Mouse (Mus musculus) layer of hippocampus, postnatal 14 days (tissue): ENCODE measurements at regions not wholly inside any gene's neighbourhood (a gene's known extent, or its start where the extent isn't known, plus 50 kb on each side); places are given as distances from the start of the nearest gene placed in this dataset.

Experiments
- DNase-seq, 2 experiments: peaks; one replicate each; pipeline ENCODE4 v3.0.0; 2021 to 2022; ENCODE audit warnings: low spot score in 2 of 2, mixed read lengths in 1 of 2

GRCm38 (mm10) chr9:118323796-118324195 lies 154.2 kb upstream of the Eomes start:
- no peak for DNase-seq

DNA sequence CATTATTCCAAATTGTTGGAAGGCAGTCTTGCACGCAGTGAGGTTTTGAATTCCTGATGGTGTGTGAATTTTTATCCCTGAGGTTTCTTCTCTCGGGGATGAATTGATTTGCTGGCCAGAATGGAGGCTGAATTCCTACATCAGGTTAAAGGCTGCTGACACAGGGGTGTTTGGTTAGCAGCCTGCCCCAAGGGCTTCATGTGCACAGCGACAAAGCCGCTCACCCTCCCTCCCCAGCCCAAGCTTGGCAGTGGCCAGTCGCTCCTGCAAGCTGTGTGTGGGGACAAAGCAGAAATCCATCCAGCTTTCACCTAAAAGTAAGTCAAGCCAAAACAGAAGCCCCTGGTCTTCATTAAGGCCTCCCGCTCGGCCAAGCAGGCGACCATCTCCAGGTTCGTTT lies 151.4 kb upstream of the Eomes start:
- DNase-seq, result no peak

DNA sequence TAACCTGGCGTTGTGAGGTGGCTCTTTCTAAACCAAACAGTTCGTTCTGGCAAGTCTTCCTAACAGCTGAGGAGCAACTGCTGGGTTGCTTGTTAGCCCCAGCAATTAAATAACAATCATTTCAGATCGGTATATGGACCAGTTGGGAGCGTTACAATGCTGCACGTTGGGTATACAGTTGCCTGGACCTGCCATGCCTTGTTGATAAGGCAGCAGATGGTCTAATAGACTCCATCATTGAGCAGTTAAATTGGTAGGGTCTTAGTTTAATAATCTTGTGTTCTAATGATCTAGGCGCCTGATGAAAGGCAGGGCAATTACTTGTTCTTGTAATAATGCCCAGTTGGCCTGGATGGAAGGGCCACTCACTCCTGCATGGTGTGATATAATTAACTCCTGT lies 150.1 kb upstream of the Eomes start:
- DNase-seq, result no peak

- DNase-seq, result no peak
Observed at GRCm38 (mm10) chr9:118341401-118341800, 136.6 kb upstream of the Eomes start.

DNA sequence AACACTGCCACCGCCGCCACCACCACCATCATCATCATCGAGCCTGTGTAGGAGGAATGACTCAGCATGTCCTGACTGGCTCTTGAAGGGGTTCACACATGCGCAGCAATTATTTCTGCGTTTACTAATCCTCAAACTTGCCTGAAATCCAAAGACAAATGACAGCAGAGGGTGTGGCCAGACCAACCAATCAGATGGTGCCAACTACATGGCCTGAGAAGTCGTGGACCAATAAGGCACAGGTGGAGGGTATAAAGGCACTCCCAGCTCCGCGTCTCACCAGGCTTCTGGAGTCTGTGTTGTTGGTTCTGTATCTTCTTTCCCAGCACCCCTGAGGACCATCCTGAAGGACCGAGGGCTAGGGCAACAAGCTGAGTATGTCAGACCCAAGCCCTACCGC lies 123.1 kb upstream of the Eomes start:
- DNase-seq, result no peak

GRCm38 (mm10) chr9:118357406-118357805 lies 120.6 kb upstream of the Eomes start:
- no peak for DNase-seq

- no peak for DNase-seq
Observed at GRCm38 (mm10) chr9:118363929-118364328, 114.1 kb upstream of the Eomes start.

GRCm38 (mm10) chr9:118365431-118365830 lies 112.6 kb upstream of the Eomes start:
- no peak for DNase-seq

DNA sequence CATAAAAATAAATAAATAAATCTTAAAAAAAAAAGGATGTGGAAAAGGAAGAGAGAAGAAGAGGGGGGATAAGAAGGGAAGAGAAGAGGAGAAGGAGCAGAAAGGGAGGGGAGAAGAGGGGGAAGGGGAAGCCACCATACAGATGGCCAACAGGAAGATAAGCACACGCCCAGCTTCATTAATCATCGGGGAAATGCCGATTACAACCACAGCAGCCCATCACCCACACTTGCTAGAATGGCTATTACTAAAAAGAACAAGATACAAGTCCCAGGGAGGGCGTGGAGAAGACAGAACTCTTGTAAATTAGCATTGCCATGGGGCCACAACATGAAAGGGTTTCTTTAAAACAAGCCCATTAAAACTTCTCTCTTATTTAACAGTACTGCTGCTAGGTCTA lies 110.7 kb upstream of the Eomes start:
- no peak for DNase-seq

- no peak for DNase-seq
Observed at GRCm38 (mm10) chr9:118370581-118370980, 107.4 kb upstream of the Eomes start.

DNA sequence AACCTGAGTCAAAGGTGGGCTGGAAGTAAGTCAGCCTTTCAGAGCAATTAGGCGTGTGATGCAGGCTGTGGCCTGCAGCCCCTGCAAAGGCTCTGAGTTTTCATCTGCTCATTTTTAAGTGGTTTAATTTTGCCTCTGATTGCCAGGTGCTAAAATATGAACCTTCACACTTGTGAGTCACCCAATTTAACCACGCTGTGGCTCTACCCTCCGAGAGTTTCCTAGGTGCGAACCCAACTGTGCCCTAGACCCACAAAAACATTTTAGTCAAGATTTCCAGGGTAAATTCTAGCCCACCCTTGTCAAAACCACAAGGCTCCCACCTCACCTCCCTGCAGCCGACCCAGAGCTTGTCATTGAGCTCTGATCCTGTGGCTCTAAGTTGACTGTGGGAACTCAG lies 103.3 kb upstream of the Eomes start:
- DNase-seq, result no peak

GRCm38 (mm10) chr9:118379055-118379454 lies 99.0 kb upstream of the Eomes start:
- DNase-seq, result peak; percentile 1 to 4

GRCm38 (mm10) chr9:118382532-118382931 lies 95.5 kb upstream of the Eomes start:
- no peak for DNase-seq

DNA sequence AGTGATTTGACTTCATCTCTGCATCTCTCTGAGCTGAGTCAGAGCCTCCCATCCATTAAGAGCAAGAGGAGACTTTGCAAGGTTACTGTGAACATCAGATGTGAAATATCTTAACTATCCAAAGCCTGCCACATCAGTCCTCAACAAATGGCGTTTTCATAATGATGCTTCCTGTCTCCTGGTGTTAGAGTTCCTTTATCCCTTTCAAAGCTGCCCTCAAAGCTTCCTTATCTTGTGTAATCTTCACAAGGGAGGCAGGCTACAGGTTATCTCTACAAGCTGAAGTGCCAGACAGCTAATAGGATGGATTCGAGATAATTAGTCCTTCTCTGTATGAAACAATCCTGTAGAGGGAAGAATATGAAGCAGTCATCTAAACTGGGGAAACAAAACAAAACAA lies 93.4 kb upstream of the Eomes start:
- DNase-seq, result no peak

DNA sequence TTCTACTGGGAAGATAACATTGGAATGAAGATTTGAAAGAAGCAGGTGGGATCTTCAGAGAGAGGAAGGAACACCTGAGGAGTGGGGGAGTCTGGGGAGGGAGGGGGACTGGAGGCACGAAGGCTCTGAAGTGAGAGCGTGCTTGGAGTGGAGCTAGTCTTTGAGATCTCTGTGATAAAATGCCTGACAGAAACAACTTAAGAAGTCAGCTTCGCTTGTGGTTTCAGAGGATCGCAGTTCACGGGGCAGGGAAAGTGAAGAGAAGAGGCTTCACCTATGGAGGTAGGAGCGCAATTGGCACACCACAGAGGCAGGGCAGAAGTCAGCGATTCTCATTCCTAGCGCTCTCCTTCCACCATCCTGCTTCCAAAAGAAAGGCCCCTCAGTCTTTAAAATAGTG lies 90.4 kb upstream of the Eomes start:
- DNase-seq, result no peak

DNA sequence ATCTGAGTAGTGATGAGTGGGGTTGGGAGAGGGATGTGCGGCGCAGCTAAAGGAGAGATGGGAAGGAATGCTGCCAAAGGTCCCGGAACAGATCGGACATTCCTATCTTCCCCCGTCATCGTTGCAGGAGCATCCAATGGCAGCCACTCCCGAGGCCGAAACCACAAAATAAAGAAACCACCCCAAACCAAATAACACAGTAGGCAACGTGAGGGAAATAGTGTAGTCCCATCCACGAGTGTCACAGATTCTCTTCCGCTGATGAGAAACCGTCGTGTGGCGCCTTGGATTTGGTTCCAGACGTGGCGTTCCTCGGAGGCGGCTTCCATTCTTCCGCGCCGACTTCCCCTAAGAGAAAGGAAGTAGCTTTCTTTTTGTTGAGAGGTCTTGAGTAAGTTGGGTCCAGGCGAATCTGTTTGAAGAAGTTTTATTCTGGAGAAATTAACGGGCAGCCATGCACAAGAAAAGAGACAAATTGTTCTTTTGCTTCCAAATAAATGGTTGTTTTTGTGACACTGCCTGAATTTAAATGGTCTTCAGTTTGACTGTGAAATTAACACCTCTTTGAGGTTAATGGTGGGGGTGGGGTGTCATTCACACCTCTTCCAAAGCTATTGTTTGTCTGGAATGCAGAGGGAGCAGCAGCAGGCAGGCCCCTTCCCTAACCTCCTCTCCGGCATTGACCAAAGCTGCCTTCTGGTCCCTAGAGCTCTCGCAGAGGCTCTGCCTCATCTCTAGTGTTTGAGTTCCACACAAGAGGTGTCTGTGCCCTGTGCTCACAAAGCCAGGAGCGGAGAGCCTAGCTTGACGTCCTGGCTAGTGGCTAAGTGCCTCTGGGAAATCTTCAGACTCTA lies 88.3 kb upstream of the Eomes start:
- DNase-seq, result peak in 1 of 2 experiments; percentile 1

DNA sequence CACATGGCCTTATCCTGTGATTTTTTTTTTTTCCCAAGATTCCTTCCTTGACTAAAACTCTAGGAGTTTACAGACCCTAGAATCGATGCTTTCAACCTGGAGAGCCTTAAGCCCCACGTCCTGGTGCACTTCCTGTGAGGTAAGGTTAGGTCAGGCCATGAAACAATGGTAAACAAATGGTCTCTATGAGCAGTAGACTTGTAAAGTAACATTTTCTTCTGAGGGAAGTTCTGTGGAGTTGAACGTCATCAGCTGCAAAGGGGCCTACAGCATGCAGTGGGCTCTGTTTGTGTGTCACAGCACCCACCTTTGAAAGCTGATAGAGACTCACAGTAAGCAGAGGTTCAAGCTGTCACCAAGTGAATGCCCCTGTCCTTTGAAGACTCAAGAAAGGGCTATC lies 87.3 kb upstream of the Eomes start:
- no peak for DNase-seq

DNA sequence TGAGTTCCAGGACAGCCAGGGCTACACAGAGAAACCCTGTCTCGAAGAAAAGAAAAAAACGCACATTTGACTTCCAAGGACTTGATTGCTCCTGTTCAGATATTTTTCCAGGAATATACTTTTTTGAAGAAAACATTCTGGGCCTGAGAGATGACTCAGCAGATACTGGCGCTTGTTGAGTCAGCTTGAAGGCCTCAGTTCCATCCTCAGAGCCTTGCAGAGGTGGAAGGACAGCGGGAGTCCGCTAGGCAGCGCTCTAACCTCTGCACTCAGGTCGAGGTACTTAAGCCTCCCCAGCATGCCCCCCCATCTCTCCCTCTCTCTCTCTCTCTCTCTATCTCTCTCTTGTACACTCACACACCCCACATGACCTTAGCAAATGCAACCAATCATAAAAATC lies 86.3 kb upstream of the Eomes start:
- DNase-seq, result no peak

- DNase-seq, result no peak
Observed at GRCm38 (mm10) chr9:118392796-118393195, 85.2 kb upstream of the Eomes start.

GRCm38 (mm10) chr9:118393567-118393966 lies 84.4 kb upstream of the Eomes start:
- DNase-seq, result no peak

DNA sequence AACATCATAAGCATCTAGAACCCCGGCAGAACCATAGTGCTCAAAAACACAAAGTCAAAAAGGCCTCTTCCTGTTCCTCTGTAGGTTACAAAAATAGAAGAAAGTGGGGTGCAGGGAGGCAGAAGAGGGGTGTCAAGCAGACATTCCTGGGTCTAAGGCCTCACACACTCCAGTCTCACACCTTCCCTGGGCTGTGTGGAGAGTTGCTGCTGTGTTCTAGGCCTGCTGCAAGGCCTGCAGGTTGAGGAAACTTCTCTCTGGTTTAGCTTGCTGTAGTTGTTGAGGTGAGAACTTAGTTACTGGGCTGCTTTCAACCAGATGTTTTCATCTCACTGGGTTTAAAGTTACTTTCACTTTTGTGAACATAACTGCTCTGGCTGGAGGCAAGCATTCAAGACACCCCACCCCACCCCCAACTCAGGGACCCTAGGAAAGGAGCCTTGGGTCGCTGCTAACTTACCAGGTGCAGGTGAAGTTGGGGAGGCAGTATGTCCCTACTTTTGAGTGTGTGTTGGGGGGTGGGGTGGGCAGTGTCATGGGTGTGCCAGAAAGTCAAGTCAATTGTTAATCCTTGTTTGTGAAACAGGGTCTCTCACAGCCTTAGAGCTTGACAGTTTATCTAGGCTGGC lies 81.5 kb upstream of the Eomes start:
- DNase-seq, result no peak

GRCm38 (mm10) chr9:118400520-118400919 lies 77.5 kb upstream of the Eomes start:
- no peak for DNase-seq

GRCm38 (mm10) chr9:118401170-118401569 lies 76.8 kb upstream of the Eomes start:
- no peak for DNase-seq
